Comparison of ENCODE assay signal across 20 mouse cellular contexts in genomic region chr8:121613419-121613818, GRCm38 (mm10). TPM values are rescaled to one million over a fixed set of nuclear protein-coding genes. Genes with fewer than 3 reads are reported as not detected.
DNase-seq lines count a peak whose midpoint lies in the region; ATAC-seq and TF ChIP-seq lines count a peak whose summit lies in the region.
"Had no signal": no experiment of that assay in that cellular context is flagged by ENCODE, and none has a peak within 500 bp of the region (broad histone marks: within the 10 kb centered on the region; RNA-seq: fewer than 3 reads in every experiment).

No protein-coding gene starts in this region.

- intact Hi-C loops in heart, adult 2 months (cut with DNase I) = no loop called here
- intact Hi-C loops in heart, postnatal 10 days (cut with DNase I) = no loop called here

- no peaks in the 10 kb centered on the region for H3K27me3 ChIP-seq in forebrain, embryonic 10.5 days (ENCODE audit: poor library complexity, severe bottlenecking)
- no peaks in the 10 kb centered on the region for H3K27me3 ChIP-seq in forebrain, embryonic 15.5 days
- H3K27me3 ChIP-seq in heart, adult 2 months (ENCODE audit: control insufficient read depth, insufficient read depth, low read length) = no peaks in the 10 kb centered on the region
- no peaks in the 10 kb centered on the region for H3K27me3 ChIP-seq in hindbrain, embryonic 13.5 days
- H3K27me3 ChIP-seq in hindbrain, embryonic 16.5 days (replicated peaks; ENCODE audit: control insufficient read depth, insufficient read depth, low read length) = no peaks in the 10 kb centered on the region
- H3K27me3 ChIP-seq: embryonic facial prominence, embryonic 15.5 days had no signal

- 0 out of 2 replicates have a peak, but pooled peaks cover 3% of the 10 kb centered on the region for H3K4me1 ChIP-seq in forebrain, embryonic 10.5 days
- H3K4me1 ChIP-seq in forebrain, embryonic 15.5 days = no peaks in the 10 kb centered on the region
- H3K4me1 ChIP-seq in heart, adult 2 months (ENCODE audit: control insufficient read depth, insufficient read depth, low read length) = peaks cover 25% of the 10 kb centered on the region
- peaks cover 9% of the 10 kb centered on the region for H3K4me1 ChIP-seq in hindbrain, embryonic 13.5 days (replicated peaks)
- H3K4me1 ChIP-seq in hindbrain, embryonic 16.5 days (ENCODE audit: control insufficient read depth, insufficient read depth, low read depth, low read length) = 0 out of 2 replicates have a peak, but pooled peaks cover 3% of the 10 kb centered on the region
- H3K4me1 ChIP-seq: embryonic facial prominence, embryonic 15.5 days had no signal

- no peak for ATAC-seq in forebrain, embryonic 15.5 days (replicated peaks)
- no peak for ATAC-seq in hindbrain, embryonic 13.5 days (ENCODE audit: low FRiP score)
- ATAC-seq in hindbrain, embryonic 16.5 days = no peak
- ATAC-seq: forebrain, embryonic 14.5 days; inflammation-experienced regulatory T-cells, adult 6 months; intestine, postnatal 0 days had no signal

- no peak overlapping the region for H3K4me3 ChIP-seq in forebrain, embryonic 10.5 days
- no peak overlapping the region for H3K4me3 ChIP-seq in forebrain, embryonic 15.5 days
- H3K4me3 ChIP-seq in heart, adult 2 months = no peak overlapping the region
- no peak overlapping the region for H3K4me3 ChIP-seq in hindbrain, embryonic 13.5 days
- no peak overlapping the region for H3K4me3 ChIP-seq in hindbrain, embryonic 16.5 days (ENCODE audit: low read length)
- H3K4me3 ChIP-seq: embryonic facial prominence, embryonic 15.5 days; erythroblast, embryonic 14.5 days had no signal

- peak overlapping the region; percentile 25; the same call in 1 of the 2 replicates for H3K27ac ChIP-seq in forebrain, embryonic 10.5 days
- H3K27ac ChIP-seq in forebrain, embryonic 15.5 days (replicated peaks) = no peak overlapping the region
- peak overlapping the region; percentile 36; the same call in 1 of the 2 replicates for H3K27ac ChIP-seq in heart, adult 2 months
- 0 out of 2 replicates have a peak overlapping the region, but pooled peaks have one; percentile 14 for H3K27ac ChIP-seq in hindbrain, embryonic 13.5 days
- no peak overlapping the region; the same call in 1 of the 2 replicates for H3K27ac ChIP-seq in hindbrain, embryonic 16.5 days (ENCODE audit: low read depth, low read length)
- H3K27ac ChIP-seq: embryonic facial prominence, embryonic 15.5 days; hindbrain, embryonic 14.5 days had no signal

- no peak for DNase-seq in forebrain, embryonic 10.5 days (ENCODE audit: extremely low spot score, low spot score)
- DNase-seq in heart, adult 2 months = no peak
- no peak for DNase-seq in heart, postnatal 10 days
- DNase-seq in brain, adult 2 months (ENCODE audit: low read depth, low spot score) = peak; percentile 57
- DNase-seq: adrenal gland, postnatal 14 days; cerebellum, postnatal 14 days; embryo, embryonic 11 days; gastrocnemius, postnatal 25 days; heart, postnatal 4 days; kidney, adult 8-10 months had no signal

- no peak for TF ChIP-seq POLR2A in heart, adult 2 months (IDR thresholded peaks at IDR 0.05; ENCODE audit: insufficient read depth, low read depth, low read length)

- no peak for TF ChIP-seq CTCF in heart, adult 2 months (IDR thresholded peaks at IDR 0.05)

- H3K36me3 ChIP-seq in forebrain, embryonic 10.5 days (replicated peaks) = peaks cover 84% of the 10 kb centered on the region
- peaks cover 34% of the 10 kb centered on the region for H3K36me3 ChIP-seq in forebrain, embryonic 15.5 days
- no peaks in the 10 kb centered on the region for H3K36me3 ChIP-seq in heart, adult 2 months (ENCODE audit: control insufficient read depth, insufficient read depth, low read length)
- peaks cover 65% of the 10 kb centered on the region for H3K36me3 ChIP-seq in hindbrain, embryonic 13.5 days
- H3K36me3 ChIP-seq in hindbrain, embryonic 16.5 days (ENCODE audit: control insufficient read depth, insufficient read depth, low read length) = peaks cover 6% of the 10 kb centered on the region

- H3K9ac ChIP-seq in forebrain, embryonic 15.5 days (replicated peaks) = no peak overlapping the region
- no peak overlapping the region for H3K9ac ChIP-seq in heart, adult 2 months (ENCODE audit: low read depth, low read length)
- H3K9ac ChIP-seq in hindbrain, embryonic 13.5 days = no peak overlapping the region
- H3K9ac ChIP-seq in hindbrain, embryonic 16.5 days (ENCODE audit: low read depth, low read length) = no peak overlapping the region
- H3K9ac ChIP-seq: embryonic facial prominence, embryonic 15.5 days; hindbrain, embryonic 14.5 days had no signal

- H3K4me2 ChIP-seq in forebrain, embryonic 15.5 days (replicated peaks) = no peak overlapping the region
- H3K4me2 ChIP-seq in hindbrain, embryonic 13.5 days = no peak overlapping the region
- no peak overlapping the region for H3K4me2 ChIP-seq in hindbrain, embryonic 16.5 days (ENCODE audit: low read length)
- H3K4me2 ChIP-seq: embryonic facial prominence, embryonic 15.5 days; hindbrain, embryonic 14.5 days had no signal

- no peaks in the 10 kb centered on the region for H3K9me3 ChIP-seq in forebrain, embryonic 10.5 days
- no peaks in the 10 kb centered on the region for H3K9me3 ChIP-seq in forebrain, embryonic 15.5 days
- H3K9me3 ChIP-seq in hindbrain, embryonic 13.5 days = no peaks in the 10 kb centered on the region
- H3K9me3 ChIP-seq in hindbrain, embryonic 16.5 days (ENCODE audit: control insufficient read depth, low read length) = no peaks in the 10 kb centered on the region
- H3K9me3 ChIP-seq: embryonic facial prominence, embryonic 15.5 days had no signal

- H3K79me2 ChIP-seq in heart, adult 2 months (replicated peaks; ENCODE audit: control insufficient read depth, insufficient read depth, low read length) = peaks cover 9% of the 10 kb centered on the region; the same call in 1 of the 2 replicates

- TF ChIP-seq EP300 in heart, adult 2 months (IDR thresholded peaks at IDR 0.05; ENCODE audit: insufficient read depth, low read depth, low read length) = no peak

RNA-seq across cellular contexts. Expression of gene Map1lc3b, which starts 23.3 kb away (rescaled TPM):
- 175 TPM in 2 replicates for polyA plus RNA-seq in forebrain, embryonic 10.5 days (2016; fragmentation: Nextera tagmentation; extraction: Ambion mirVana)
- polyA plus RNA-seq in forebrain, embryonic 15.5 days (2015; fragmentation: Nextera tagmentation; extraction: Ambion mirVana) = 394 and 395 TPM in 2 replicates
- 100 to 1,000 TPM; 235 to 277 TPM for total RNA-seq in heart, adult 2 months (2021)
- polyA plus RNA-seq in heart, adult 2 months (2012; rRNA removed) = 129 and 131 TPM in 2 replicates
- total RNA-seq in heart, postnatal 10 days (2021) = 100 to 1,000 TPM; 181 to 187 TPM
- 372 and 374 TPM in 2 replicates for polyA plus RNA-seq in hindbrain, embryonic 13.5 days (2015; fragmentation: Nextera tagmentation; extraction: Ambion mirVana)
- polyA plus RNA-seq in hindbrain, embryonic 16.5 days (2015; fragmentation: Nextera tagmentation; extraction: Ambion mirVana) = 355 and 365 TPM in 2 replicates

RNA-seq across cellular contexts. Expression of gene Fbxo31, which starts 34.8 kb away (rescaled TPM):
- polyA plus RNA-seq in forebrain, embryonic 10.5 days (2016; fragmentation: Nextera tagmentation; extraction: Ambion mirVana) = 13.1 and 14.8 TPM in 2 replicates
- polyA plus RNA-seq in forebrain, embryonic 15.5 days (2015; fragmentation: Nextera tagmentation; extraction: Ambion mirVana) = 31.0 and 32.4 TPM in 2 replicates
- 100 to 1,000 TPM in 1 of 2 experiments, 10 to 100 TPM in 1; 96.7 to 124 TPM for total RNA-seq in heart, adult 2 months (2021)
- 74.4 and 106 TPM in 2 replicates for polyA plus RNA-seq in heart, adult 2 months (2012; rRNA removed)
- 10 to 100 TPM; 30.2 to 51.0 TPM for total RNA-seq in heart, postnatal 10 days (2021)
- polyA plus RNA-seq in hindbrain, embryonic 13.5 days (2015; fragmentation: Nextera tagmentation; extraction: Ambion mirVana) = 24.4 and 26.8 TPM in 2 replicates
- polyA plus RNA-seq in hindbrain, embryonic 16.5 days (2015; fragmentation: Nextera tagmentation; extraction: Ambion mirVana) = 37.0 and 37.5 TPM in 2 replicates

RNA-seq across cellular contexts. Expression of gene Zcchc14, which starts 39.3 kb away (rescaled TPM):
- polyA plus RNA-seq in forebrain, embryonic 10.5 days (2016; fragmentation: Nextera tagmentation; extraction: Ambion mirVana) = 16.4 and 16.9 TPM in 2 replicates
- polyA plus RNA-seq in forebrain, embryonic 15.5 days (2015; fragmentation: Nextera tagmentation; extraction: Ambion mirVana) = 36.7 and 39.2 TPM in 2 replicates
- 10 to 100 TPM; 28.5 to 30.0 TPM for total RNA-seq in heart, adult 2 months (2021)
- 17.6 and 22.1 TPM in 2 replicates for polyA plus RNA-seq in heart, adult 2 months (2012; rRNA removed)
- 10 to 100 TPM; 40.5 to 43.3 TPM for total RNA-seq in heart, postnatal 10 days (2021)
- 27.5 and 28.3 TPM in 2 replicates for polyA plus RNA-seq in hindbrain, embryonic 13.5 days (2015; fragmentation: Nextera tagmentation; extraction: Ambion mirVana)
- polyA plus RNA-seq in hindbrain, embryonic 16.5 days (2015; fragmentation: Nextera tagmentation; extraction: Ambion mirVana) = 19.3 and 20.9 TPM in 2 replicates
- total RNA-seq: granulocyte monocyte progenitor cell, adult 5-6 weeks had no signal
- polyA plus RNA-seq: erythroblast, embryonic 14.5 days had no signal

Comparison
In these comparisons a context has a peak if more than half of its experiments do, and no peak if none do; other contexts are left out.
1. H3K27ac ChIP-seq: peak in forebrain, embryonic 10.5 days (single experiment), heart, adult 2 months (single experiment) and hindbrain, embryonic 13.5 days (single experiment); none in forebrain, embryonic 15.5 days (single experiment) and hindbrain, embryonic 16.5 days (single experiment).